Comparison of ENCODE assay signal across 8 mouse cellular contexts in the genomic region with DNA sequence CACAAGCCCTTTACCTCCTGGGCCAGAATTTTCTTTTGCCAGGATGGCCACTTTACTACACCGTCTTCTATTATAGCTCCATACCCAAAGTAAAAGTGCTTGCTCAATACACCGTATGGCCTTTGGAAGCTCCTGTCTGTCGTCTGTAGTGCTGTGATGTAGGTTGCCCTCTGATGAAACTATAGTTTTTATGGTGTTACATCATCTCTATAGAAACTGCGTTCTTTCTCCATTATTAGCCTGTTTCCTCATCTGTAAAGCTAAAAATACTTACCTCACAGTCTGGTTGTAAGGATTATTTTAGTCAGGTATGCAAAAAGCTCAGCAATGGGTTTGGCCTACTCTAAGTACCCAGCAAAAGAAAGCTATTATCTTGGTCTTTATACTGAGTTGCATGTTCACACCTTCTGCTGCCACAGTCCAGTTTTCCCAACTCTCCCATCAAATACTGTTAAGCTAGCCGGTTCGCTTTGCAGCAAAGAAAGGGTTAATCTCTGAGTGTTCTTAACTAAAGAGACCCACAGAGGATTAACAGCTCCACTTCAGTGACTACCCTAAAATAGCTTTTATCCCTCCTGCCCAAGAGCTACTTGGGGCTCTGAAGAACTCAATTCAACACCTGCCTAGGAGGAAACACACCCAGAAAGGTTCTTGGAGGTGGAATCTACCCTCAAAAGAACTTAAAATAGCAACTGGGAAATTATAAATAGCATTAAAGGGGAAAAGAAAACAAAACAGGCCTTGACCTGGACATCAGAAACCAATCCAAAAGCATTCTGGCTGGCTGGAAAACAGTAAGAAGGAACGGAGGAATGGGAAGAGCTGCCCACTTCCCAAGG. TPM values are rescaled to one million over a fixed set of nuclear protein-coding genes. Genes with fewer than 3 reads are reported as not detected.
DNase-seq lines count a peak whose midpoint lies in the region; ATAC-seq lines count a peak whose summit lies in the region.

No protein-coding gene starts in this region.

- H3K27ac ChIP-seq in brown adipose tissue, adult 24 weeks (replicated peaks; ENCODE audit: low read depth, low read length): no peak overlapping the region
- peak overlapping the region; percentile 99 for H3K27ac ChIP-seq in midbrain, embryonic 10.5 days (replicated peaks)

- H3K4me1 ChIP-seq in erythroblast, embryonic 14.5 days (ENCODE audit: control insufficient read depth): peaks cover 73% of the 10 kb centered on the region
- H3K4me1 ChIP-seq in brown adipose tissue, adult 24 weeks (ENCODE audit: control insufficient read depth, insufficient read depth, insufficient read length, low read length): peaks cover 9% of the 10 kb centered on the region
- peaks cover 46% of the 10 kb centered on the region for H3K4me1 ChIP-seq in midbrain, embryonic 10.5 days

- H3K4me3 ChIP-seq in erythroblast, embryonic 14.5 days (replicated peaks): peak overlapping the region; percentile 88
- H3K4me3 ChIP-seq in brown adipose tissue, adult 24 weeks (ENCODE audit: insufficient read depth, low read depth, low read length): peak overlapping the region; percentile 99
- peak overlapping the region; percentile 99 for H3K4me3 ChIP-seq in midbrain, embryonic 10.5 days

- no peak for ATAC-seq in erythroblast, adult 5-6 weeks (replicated peaks; ENCODE audit: low FRiP score, poor library complexity, severe bottlenecking)

- H3K9me3 ChIP-seq in erythroblast, embryonic 14.5 days (ENCODE audit: control insufficient read depth, low read length): no peaks in the 10 kb centered on the region
- H3K9me3 ChIP-seq in midbrain, embryonic 10.5 days (replicated peaks): no peaks in the 10 kb centered on the region

- no peaks in the 10 kb centered on the region for H3K27me3 ChIP-seq in erythroblast, embryonic 14.5 days (ENCODE audit: control insufficient read depth)
- H3K27me3 ChIP-seq in midbrain, embryonic 10.5 days (ENCODE audit: low read depth, poor library complexity, severe bottlenecking): no peaks in the 10 kb centered on the region

- whole genome bisulfite sequencing in midbrain, embryonic 10.5 days: 47% methylated on average over 7 of the region's 7 CpGs

- DNase-seq in induced T-regulatory cell, adult 2 months (ENCODE audit: low read depth): peak; percentile 45
- no peak for DNase-seq in midbrain, embryonic 10.5 days (ENCODE audit: low spot score)
- no peak for DNase-seq in urinary bladder, adult 18-20 months (ENCODE audit: low spot score in 2 of 2)
- no peak for DNase-seq in cerebellum, postnatal 14 days
- DNase-seq in adrenal gland, adult 2 months: no peak

- peaks cover 70% of the 10 kb centered on the region for H3K36me3 ChIP-seq in erythroblast, embryonic 14.5 days (ENCODE audit: control insufficient read depth)
- H3K36me3 ChIP-seq in midbrain, embryonic 10.5 days: peaks cover 54% of the 10 kb centered on the region

RNA-seq across cellular contexts. Expression of a gene that starts 2.0 kb away (rescaled TPM):
- 2.2 and 2.3 TPM in 2 replicates for polyA plus RNA-seq in erythroblast, embryonic 14.5 days (2012)
- total RNA-seq in erythroblast, adult 5-6 weeks (2015; ENCODE audit: low replicate concordance): 33.4 and 36.8 TPM in 2 replicates
- total RNA-seq in erythroblast, adult 5-6 weeks (2017; ENCODE audit: low replicate concordance): 8.7 and 13.2 TPM in 2 replicates
- polyA plus RNA-seq in brown adipose tissue, adult 24 weeks (2012; ENCODE audit: insufficient read depth, insufficient read length, missing spikeins): 1.7 and 2.8 TPM in 2 replicates
- 29.1 and 29.4 TPM in 2 replicates for polyA plus RNA-seq in midbrain, embryonic 10.5 days (2016; fragmentation: Nextera tagmentation; extraction: Ambion mirVana)
- total RNA-seq in adrenal gland, adult 2 months (2021): 1 to 10 TPM; 8.2 to 9.3 TPM
- polyA plus RNA-seq in adrenal gland, adult 2 months (2012; rRNA removed): 3.7 and 5.2 TPM in 2 replicates

RNA-seq across cellular contexts. Expression of a gene that starts 2.1 kb away (rescaled TPM):
- 0.58 and 0.97 TPM in 2 replicates for polyA plus RNA-seq in erythroblast, embryonic 14.5 days (2012)
- 1.3 and 2.5 TPM in 2 replicates for total RNA-seq in erythroblast, adult 5-6 weeks (2015; ENCODE audit: low replicate concordance)
- 9.2 and 15.5 TPM in 2 replicates for total RNA-seq in erythroblast, adult 5-6 weeks (2017; ENCODE audit: low replicate concordance)
- 10.2 and 11.0 TPM in 2 replicates for polyA plus RNA-seq in brown adipose tissue, adult 24 weeks (2012; ENCODE audit: insufficient read depth, insufficient read length, missing spikeins)
- polyA plus RNA-seq in midbrain, embryonic 10.5 days (2016; fragmentation: Nextera tagmentation; extraction: Ambion mirVana): 5.9 and 6.3 TPM in 2 replicates
- 10 to 100 TPM; 47.6 to 57.0 TPM for total RNA-seq in adrenal gland, adult 2 months (2021)
- 43.5 and 46.5 TPM in 2 replicates for polyA plus RNA-seq in adrenal gland, adult 2 months (2012; rRNA removed)

RNA-seq across cellular contexts. Expression of a gene that starts 14.0 kb away (rescaled TPM):
- 0.14 and 0.16 TPM in 2 replicates for polyA plus RNA-seq in erythroblast, embryonic 14.5 days (2012)
- 2.5 TPM in 2 replicates for total RNA-seq in erythroblast, adult 5-6 weeks (2015; ENCODE audit: low replicate concordance)
- 1.2 and 1.5 TPM in 2 replicates for total RNA-seq in erythroblast, adult 5-6 weeks (2017; ENCODE audit: low replicate concordance)
- 0.32 and 0.38 TPM in 2 replicates for polyA plus RNA-seq in brown adipose tissue, adult 24 weeks (2012; ENCODE audit: insufficient read depth, insufficient read length, missing spikeins)
- polyA plus RNA-seq in midbrain, embryonic 10.5 days (2016; fragmentation: Nextera tagmentation; extraction: Ambion mirVana): 7.3 and 8.1 TPM in 2 replicates
- total RNA-seq in adrenal gland, adult 2 months (2021): 1 to 10 TPM; 1.9 to 3.9 TPM
- polyA plus RNA-seq in adrenal gland, adult 2 months (2012; rRNA removed): 3.6 and 4.0 TPM in 2 replicates

RNA-seq across cellular contexts. Expression of a gene that starts 52.0 kb away (rescaled TPM):
- 0.02 and 0.05 TPM in 2 replicates for polyA plus RNA-seq in erythroblast, embryonic 14.5 days (2012)
- total RNA-seq in erythroblast, adult 5-6 weeks (2015; ENCODE audit: low replicate concordance): 2.9 and 6.5 TPM in 2 replicates
- total RNA-seq in erythroblast, adult 5-6 weeks (2017; ENCODE audit: low replicate concordance): 5.4 and 5.7 TPM in 2 replicates
- polyA plus RNA-seq in brown adipose tissue, adult 24 weeks (2012; ENCODE audit: insufficient read depth, insufficient read length, missing spikeins): 7.3 and 9.4 TPM in 2 replicates
- 7.0 TPM in 2 replicates for polyA plus RNA-seq in midbrain, embryonic 10.5 days (2016; fragmentation: Nextera tagmentation; extraction: Ambion mirVana)
- total RNA-seq in adrenal gland, adult 2 months (2021): 10 to 100 TPM; 26.3 to 29.5 TPM
- 3.7 and 4.3 TPM in 2 replicates for polyA plus RNA-seq in adrenal gland, adult 2 months (2012; rRNA removed)
